8 mouse cellular contexts compared by ENCODE assay signal in genomic region chr11:50457111-50457911, GRCm38 (mm10). TPM values are rescaled to one million over a fixed set of nuclear protein-coding genes. Genes with fewer than 3 reads are reported as not detected.
DNase-seq lines count a peak whose midpoint lies in the region; ATAC-seq lines count a peak whose summit lies in the region.

No protein-coding gene starts in this region.

- ATAC-seq in liver, embryonic 11.5 days (replicated peaks; ENCODE audit: low FRiP score): no peak
- ATAC-seq in embryonic facial prominence, embryonic 11.5 days (replicated peaks; ENCODE audit: insufficient number of reproducible peaks, low FRiP score, low TSS enrichment, low read depth): peak; percentile 53; the same call in 1 of the 2 replicates
- ATAC-seq in activated CD4-positive, CD25-positive, alpha-beta regulatory T cell, adult 4 months: no peak

- no peak for DNase-seq in liver, embryonic 11.5 days (ENCODE audit: low spot score)
- DNase-seq in liver: no peak
- peak; percentile 36 for DNase-seq in embryonic facial prominence, embryonic 11.5 days (ENCODE audit: low spot score)
- peak; percentile 20 to 23 for DNase-seq in heart, postnatal 14 days
- DNase-seq in kidney, postnatal 36 days: peak; percentile 53 to 54
- DNase-seq in neural tube, embryonic 10.5 days (ENCODE audit: extremely low spot score, low spot score): peak; percentile 39
- DNase-seq in layer of hippocampus, postnatal 14 days (ENCODE audit: low spot score in 2 of 2): no peak

- peak overlapping the region; percentile 3; the same call in 1 of the 2 replicates for H3K4me2 ChIP-seq in liver, embryonic 11.5 days
- H3K4me2 ChIP-seq in embryonic facial prominence, embryonic 11.5 days (ENCODE audit: low read depth, low read length): peak overlapping the region; percentile 10; the same call in 1 of the 2 replicates

- WGBS in liver, embryonic 11.5 days: 9% methylated on average over 26 of the region's 26 CpGs
- WGBS in embryonic facial prominence, embryonic 11.5 days: 5% methylated on average over 26 of the region's 26 CpGs

- H3K27me3 ChIP-seq in liver, embryonic 11.5 days (replicated peaks; ENCODE audit: control insufficient read depth, insufficient read depth, low read length): peaks cover 20% of the 10 kb centered on the region
- H3K27me3 ChIP-seq in embryonic facial prominence, embryonic 11.5 days (ENCODE audit: control insufficient read depth, insufficient read depth, low read length): no peaks in the 10 kb centered on the region

- no peak overlapping the region for H3K9ac ChIP-seq in liver, embryonic 11.5 days (ENCODE audit: low read depth, low read length)
- H3K9ac ChIP-seq in embryonic facial prominence, embryonic 11.5 days (replicated peaks; ENCODE audit: low read length): no peak overlapping the region

- H3K36me3 ChIP-seq in liver, embryonic 11.5 days (ENCODE audit: control insufficient read depth, insufficient read depth, low read length): no peaks in the 10 kb centered on the region
- H3K36me3 ChIP-seq in embryonic facial prominence, embryonic 11.5 days (replicated peaks; ENCODE audit: control insufficient read depth, insufficient read depth, low read depth, low read length): no peaks in the 10 kb centered on the region

- no peaks in the 10 kb centered on the region for H3K4me1 ChIP-seq in liver, embryonic 11.5 days (replicated peaks; ENCODE audit: control insufficient read depth, insufficient read depth, low read length)
- H3K4me1 ChIP-seq in embryonic facial prominence, embryonic 11.5 days (ENCODE audit: control insufficient read depth, insufficient read depth, low read length): no peaks in the 10 kb centered on the region; the same call in 1 of the 2 replicates

- no peak overlapping the region for H3K27ac ChIP-seq in liver, embryonic 11.5 days (ENCODE audit: low read depth, low read length)
- H3K27ac ChIP-seq in embryonic facial prominence, embryonic 11.5 days (replicated peaks; ENCODE audit: low read depth, low read length): no peak overlapping the region

- no peaks in the 10 kb centered on the region for H3K9me3 ChIP-seq in liver, embryonic 11.5 days (ENCODE audit: control insufficient read depth, low read length)
- no peaks in the 10 kb centered on the region for H3K9me3 ChIP-seq in embryonic facial prominence, embryonic 11.5 days (replicated peaks; ENCODE audit: control insufficient read depth, low read length)

- no peak overlapping the region for H3K4me3 ChIP-seq in liver, embryonic 11.5 days (ENCODE audit: low read depth, low read length)
- no peak overlapping the region for H3K4me3 ChIP-seq in embryonic facial prominence, embryonic 11.5 days (ENCODE audit: low read depth, low read length)

- intact Hi-C loops in heart, postnatal 14 days (cut with DNase I): no loop called here

RNA-seq across cellular contexts. Expression of gene Rufy1, which starts 26.4 kb away (rescaled TPM):
- 18.7 and 19.2 TPM in 2 replicates for polyA plus RNA-seq in liver, embryonic 11.5 days (2014; fragmentation: Nextera tagmentation; extraction: Ambion mirVana)
- 22.9 and 24.4 TPM in 2 replicates for polyA plus RNA-seq in embryonic facial prominence, embryonic 11.5 days (2014; fragmentation: Nextera tagmentation; extraction: Ambion mirVana)
- 10 to 100 TPM; 27.1 to 27.7 TPM for total RNA-seq in heart, postnatal 14 days (2021)
- polyA plus RNA-seq in activated CD4-positive, CD25-positive, alpha-beta regulatory T cell, adult 4 months (2017; shearing (Covaris generic)): 10 to 100 TPM in 1 of 2 experiments, 1 to 10 TPM in 1; 9.5 to 10.2 TPM
- total RNA-seq in layer of hippocampus, postnatal 14 days (2021): 10 to 100 TPM; 22.8 to 24.4 TPM

Comparison
In these comparisons a context has a peak if more than half of its experiments do, and no peak if none do; other contexts are left out.
1. DNase-seq: peak in embryonic facial prominence, embryonic 11.5 days (single experiment), heart, postnatal 14 days (2 of 2), kidney, postnatal 36 days (2 of 2) and neural tube, embryonic 10.5 days (single experiment); none in liver, embryonic 11.5 days (single experiment), liver (single experiment) and layer of hippocampus, postnatal 14 days (0 of 2).